Mouse (Mus musculus) midbrain, embryonic 16.5 days (tissue): ENCODE measurements around the gene Hnrnpa2b1. TPM values are rescaled to one million over a fixed set of nuclear protein-coding genes. Genes with fewer than 3 reads are reported as not detected.

Experiments
- ATAC-seq: fragments of 200-750 bp; cut with Nextera tagmentation; 2 replicates; pipeline ENCODE4 v1.8.0; 2017; ENCODE audit warnings: moderate TSS enrichment
- H3K27ac ChIP-seq: fragments of 300-500 bp; sonication (generic); 2 replicates; pipeline ENCODE4 v1.5.1; 2014; ENCODE audit warnings: mild to moderate bottlenecking, low read length, mixed read lengths
- H3K27me3 ChIP-seq: fragments of 300-500 bp; sonication (generic); 2 replicates; pipeline ENCODE4 v1.6.1; 2014; ENCODE audit warnings: low read depth, low read length, mixed read lengths; ENCODE audit not compliant: control insufficient read depth, insufficient read depth
- H3K36me3 ChIP-seq: fragments of 300-500 bp; sonication (generic); 2 replicates; pipeline ENCODE4 v1.6.1; 2014; ENCODE audit warnings: mild to moderate bottlenecking, low read length, moderate library complexity, mixed read lengths; ENCODE audit not compliant: control insufficient read depth, insufficient read depth
- H3K4me1 ChIP-seq: fragments of 300-500 bp; sonication (generic); 2 replicates; pipeline ENCODE4 v1.6.1; 2014; ENCODE audit warnings: mild to moderate bottlenecking, low read length, mixed read lengths; ENCODE audit not compliant: control insufficient read depth, insufficient read depth
- H3K4me2 ChIP-seq: fragments of 300-500 bp; sonication (generic); 2 replicates; pipeline ENCODE4 v1.6.1; 2014; ENCODE audit warnings: mild to moderate bottlenecking, low read length, mixed read lengths
- H3K4me3 ChIP-seq: fragments of 300-500 bp; sonication (generic); 2 replicates; pipeline ENCODE4 v1.5.1; 2014; ENCODE audit warnings: low read depth, mild to moderate bottlenecking, low read length, moderate library complexity, mixed read lengths
- H3K9ac ChIP-seq: fragments of 300-500 bp; sonication (generic); 2 replicates; pipeline ENCODE4 v1.6.1; 2014; ENCODE audit warnings: low read depth, low read length, mixed read lengths
- H3K9me3 ChIP-seq: fragments of 300-500 bp; sonication (generic); replicated peaks from 2 replicates; pipeline ENCODE4 v1.6.1; 2014; ENCODE audit warnings: mild to moderate bottlenecking, low read length, mixed read lengths; ENCODE audit not compliant: control insufficient read depth, poor library complexity, severe bottlenecking
- WGBS: fragments of 180-500 bp; shearing (Covaris S2); extraction: QIAGEN DNeasy Blood & Tissue Kit; methylation state at CpG from one replicate; pipeline ENCODE4 v1.1.7; 2014; 5-methylcytosine and 5-hydroxymethylcytosine counted together
- polyA plus RNA-seq: library from polyadenylated mRNA; unstranded; fragments of >200 nt; fragmentation: Nextera tagmentation; extraction: Ambion mirVana; gene quantifications from 2 replicates; pipeline ENCODE4 v1.2.1, GENCODE M21; 2015

The Hnrnpa2b1 gene
- 1,316 and 1,531 TPM in 2 replicates for polyA plus RNA-seq

DNA sequence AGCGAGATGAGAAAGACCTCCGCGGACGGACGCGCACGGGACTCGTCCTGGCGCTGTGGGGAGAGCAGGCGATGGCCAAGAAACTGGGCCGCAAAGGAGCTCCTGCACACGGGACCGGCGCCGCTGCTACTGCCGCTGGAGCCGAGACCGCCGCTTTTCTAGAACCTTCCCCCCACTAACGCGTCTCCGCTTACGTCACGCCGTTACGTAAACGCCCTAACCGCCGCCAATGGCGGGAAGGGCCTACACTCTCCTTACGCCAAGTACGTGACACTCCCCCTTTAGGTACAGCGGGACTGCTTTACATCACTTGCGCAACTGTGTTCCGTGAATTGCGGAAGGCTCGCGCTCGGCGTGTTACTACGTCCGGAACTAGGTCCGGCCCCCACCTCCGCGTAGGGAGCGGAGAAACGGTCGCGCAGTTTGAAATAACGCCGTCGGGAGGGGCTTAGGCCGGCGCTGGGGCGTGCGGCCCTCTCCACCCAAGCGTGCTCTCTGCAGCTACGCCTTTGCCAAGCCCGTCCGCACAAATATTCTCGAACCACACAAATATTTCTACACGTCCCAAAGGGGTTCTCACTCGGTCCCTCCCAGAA, at the start of gene Hnrnpa2b1:
Gene Hnrnpa2b1, minus strand, starts transcription at position 180 of the 596 bp plus-strand sequence.
- Histone ChIP-seq H3K4me2 (peak within 1 kb of the TSS; percentile 75), H3K9ac (peak within 1 kb of the TSS; percentile 100), H3K9me3 (no peaks in the 10 kb centered on the region), H3K27me3 (no peaks in the 10 kb centered on the region), H3K4me1 (peaks cover 46% of the 10 kb centered on the region), H3K4me3 (peak within 1 kb of the TSS; percentile 82), H3K36me3 (peaks cover 9% of the 10 kb centered on the region), H3K27ac (peak within 1 kb of the TSS; percentile 100)
- WGBS = under 1% methylated on average over 63 of the region's 63 CpGs
- peak; percentile 93 for ATAC-seq

DNA sequence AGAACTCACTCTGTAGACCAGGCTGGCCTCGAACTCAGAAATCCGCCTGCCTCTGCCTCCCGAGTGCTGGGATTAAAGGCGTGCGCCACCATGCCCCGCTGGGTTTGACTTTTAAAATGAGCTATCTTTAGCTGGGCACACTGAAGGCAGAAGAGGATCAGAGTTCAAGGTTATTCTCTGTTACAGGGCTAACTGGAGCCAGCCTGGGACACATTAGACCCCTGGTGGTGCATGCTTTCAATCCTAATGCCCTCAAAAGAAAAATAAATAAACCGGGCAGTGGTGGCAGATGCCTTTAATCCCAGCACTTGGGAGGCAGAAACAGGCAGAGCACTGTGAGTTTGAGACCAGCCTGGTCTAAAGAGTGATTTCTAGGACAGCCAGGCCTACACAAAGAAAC, 45.2 kb upstream of the Hnrnpa2b1 start:
- no peaks in the 10 kb centered on the region for H3K4me1 ChIP-seq
- no peak overlapping the region for H3K4me3 ChIP-seq
- H3K4me2 ChIP-seq = no peak overlapping the region
- ATAC-seq = no peak
- 89% methylated on average over 7 of the region's 7 CpGs for WGBS
- H3K9ac ChIP-seq = no peak overlapping the region
- no peak overlapping the region for H3K27ac ChIP-seq
- no peaks in the 10 kb centered on the region for H3K27me3 ChIP-seq
- no peaks in the 10 kb centered on the region for H3K36me3 ChIP-seq
- no peaks in the 10 kb centered on the region for H3K9me3 ChIP-seq

- Histone ChIP-seq H3K27ac (no peak overlapping the region), H3K4me2 (no peak overlapping the region), H3K27me3 (no peaks in the 10 kb centered on the region), H3K4me1 (peaks cover 5% of the 10 kb centered on the region; the same call in 1 of the 2 replicates), H3K9ac (no peak overlapping the region), H3K9me3 (no peaks in the 10 kb centered on the region), H3K4me3 (no peak overlapping the region), H3K36me3 (no peaks in the 10 kb centered on the region)
- 84% methylated on average over 3 of the region's 3 CpGs for WGBS
- ATAC-seq = no peak
Measured at GRCm38 (mm10) chr6:51513745-51514144, 44.1 kb upstream of the Hnrnpa2b1 start.

- Histone ChIP-seq H3K4me3 (no peak overlapping the region), H3K9me3 (no peaks in the 10 kb centered on the region), H3K9ac (no peak overlapping the region), H3K36me3 (no peaks in the 10 kb centered on the region), H3K27me3 (no peaks in the 10 kb centered on the region), H3K4me2 (no peak overlapping the region), H3K27ac (no peak overlapping the region), H3K4me1 (peaks cover 6% of the 10 kb centered on the region; the same call in 1 of the 2 replicates)
- WGBS = 42% methylated on average over 1 of the region's 1 CpGs
- ATAC-seq = no peak
Measured at GRCm38 (mm10) chr6:51510946-51511345, 41.3 kb upstream of the Hnrnpa2b1 start.

DNA sequence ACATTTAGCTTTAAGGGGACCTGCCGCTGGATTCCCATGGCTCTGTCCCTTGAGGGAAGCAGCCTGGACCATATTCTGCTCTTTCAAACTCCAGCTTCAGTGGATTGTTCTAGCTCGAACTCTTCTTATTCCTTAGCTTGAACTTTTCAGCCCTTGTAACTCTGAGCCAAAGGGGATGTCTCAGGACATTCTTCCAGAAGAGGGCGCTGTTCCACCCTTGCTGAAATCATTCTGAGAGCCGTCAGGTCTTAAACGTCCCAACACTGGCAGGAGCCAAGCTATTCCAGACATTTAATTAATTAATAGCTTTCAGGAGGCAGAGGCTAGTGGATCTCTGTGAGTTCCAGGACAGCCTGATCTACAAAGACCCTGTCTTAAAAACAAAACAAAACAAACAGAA, 40.4 kb upstream of the Hnrnpa2b1 start:
- H3K9ac ChIP-seq = no peak overlapping the region
- no peaks in the 10 kb centered on the region for H3K27me3 ChIP-seq
- no peaks in the 10 kb centered on the region for H3K9me3 ChIP-seq
- no peaks in the 10 kb centered on the region for H3K36me3 ChIP-seq
- no peak overlapping the region for H3K4me3 ChIP-seq
- no peak overlapping the region for H3K4me2 ChIP-seq
- WGBS = 26% methylated on average over 5 of the region's 5 CpGs
- H3K27ac ChIP-seq = no peak overlapping the region
- no peak for ATAC-seq
- peaks cover 6% of the 10 kb centered on the region; the same call in 1 of the 2 replicates for H3K4me1 ChIP-seq

DNA sequence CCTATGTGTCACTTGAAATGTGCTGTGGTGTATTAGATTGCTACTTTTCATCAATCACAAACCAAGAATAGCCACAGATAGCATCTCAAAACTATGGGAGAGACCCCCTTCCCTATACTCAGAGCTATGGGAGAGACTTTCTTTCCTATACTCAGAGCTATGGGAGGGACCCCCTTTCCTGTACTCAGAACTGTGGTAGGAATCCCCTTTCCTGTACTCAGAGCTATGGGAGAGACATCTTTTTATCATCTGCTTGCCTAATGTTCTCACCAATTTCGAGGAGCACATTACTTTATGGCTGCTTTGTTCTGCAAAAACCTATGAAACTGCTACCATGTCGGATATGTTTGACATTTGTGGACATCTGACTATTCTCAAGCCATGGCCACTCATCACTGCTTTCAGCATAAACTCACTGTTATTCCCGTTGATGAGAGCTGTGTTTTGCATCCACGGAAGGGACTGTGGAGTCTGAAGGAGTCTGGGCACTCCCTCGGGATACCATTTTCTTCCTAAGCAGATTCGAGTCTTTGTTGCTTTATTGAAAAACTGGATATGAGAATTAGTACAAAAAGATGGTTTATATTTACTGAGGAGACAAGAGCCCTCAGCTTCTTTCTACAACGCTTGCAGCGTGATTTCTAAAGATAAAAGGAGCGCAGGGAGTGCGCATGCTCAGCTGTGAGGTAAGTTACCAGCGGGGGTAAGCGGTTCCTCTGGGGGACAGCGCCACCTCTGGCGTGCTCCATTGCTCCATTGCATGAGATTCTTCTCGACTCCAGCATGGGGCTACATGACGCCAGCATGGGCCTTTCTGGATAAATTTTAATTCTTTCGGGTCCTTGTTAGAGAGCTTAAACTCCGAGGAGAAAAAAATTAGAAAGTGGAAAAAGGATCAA, 39.3 kb upstream of the Hnrnpa2b1 start:
- no peaks in the 10 kb centered on the region for H3K36me3 ChIP-seq
- H3K4me2 ChIP-seq = peak overlapping the region; percentile 58
- peaks cover 6% of the 10 kb centered on the region; the same call in 1 of the 2 replicates for H3K4me1 ChIP-seq
- ATAC-seq = peak; percentile 89
- no peaks in the 10 kb centered on the region for H3K27me3 ChIP-seq
- no peaks in the 10 kb centered on the region for H3K9me3 ChIP-seq
- peak overlapping the region; percentile 62 for H3K9ac ChIP-seq
- WGBS = 22% methylated on average over 18 of the region's 18 CpGs
- H3K27ac ChIP-seq = peak overlapping the region; percentile 72
- peak overlapping the region; percentile 32 for H3K4me3 ChIP-seq

DNA sequence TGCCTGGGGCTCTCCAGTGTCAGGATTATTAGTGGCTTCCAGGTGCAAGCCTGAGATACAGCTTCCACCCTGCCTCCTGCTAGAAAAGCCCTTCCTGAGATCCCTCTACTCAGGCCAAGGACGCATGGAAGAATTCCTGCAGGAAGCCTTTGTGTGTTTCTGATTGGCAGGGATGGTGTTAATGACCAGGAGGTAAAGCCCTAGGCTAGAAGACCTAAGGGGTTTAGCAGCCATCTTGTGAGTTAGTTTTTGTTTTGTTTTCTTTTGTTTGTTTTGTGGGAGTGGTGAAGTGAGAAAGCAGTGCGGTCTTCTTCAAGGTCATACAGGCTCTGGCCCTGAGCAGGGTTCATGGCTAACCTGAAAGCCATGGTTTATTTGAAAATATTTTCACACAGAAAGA, 37.9 kb upstream of the Hnrnpa2b1 start:
- Histone ChIP-seq H3K9ac (no peak overlapping the region), H3K36me3 (no peaks in the 10 kb centered on the region), H3K9me3 (no peaks in the 10 kb centered on the region), H3K4me2 (no peak overlapping the region), H3K27me3 (no peaks in the 10 kb centered on the region), H3K27ac (no peak overlapping the region), H3K4me3 (no peak overlapping the region), H3K4me1 (peaks cover 6% of the 10 kb centered on the region; the same call in 1 of the 2 replicates)
- 61% methylated on average over 2 of the region's 2 CpGs for WGBS
- no peak for ATAC-seq

DNA sequence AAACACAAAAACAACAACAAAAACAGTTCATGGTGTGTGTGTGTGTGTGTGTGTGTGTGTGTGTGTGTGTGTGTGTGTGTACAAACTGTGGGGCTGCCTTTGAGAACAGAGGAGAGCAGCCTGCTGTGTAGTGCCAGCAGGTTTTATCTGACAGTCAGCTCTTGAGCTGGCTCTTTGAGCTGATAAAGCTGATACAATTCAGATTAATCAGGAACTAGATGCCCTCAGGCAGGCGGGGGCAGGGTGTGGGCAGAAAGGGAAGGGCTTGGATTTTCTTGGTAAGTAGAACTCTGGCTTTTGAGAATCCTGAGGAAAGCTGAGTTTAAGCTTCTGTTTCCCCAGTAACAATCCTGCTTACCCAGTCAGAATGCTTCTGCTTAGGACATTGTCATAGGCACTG, 36.0 kb upstream of the Hnrnpa2b1 start:
- Histone ChIP-seq H3K9me3 (no peaks in the 10 kb centered on the region), H3K36me3 (no peaks in the 10 kb centered on the region), H3K4me1 (peaks cover 6% of the 10 kb centered on the region; the same call in 1 of the 2 replicates), H3K27ac (no peak overlapping the region), H3K4me2 (no peak overlapping the region), H3K4me3 (no peak overlapping the region), H3K9ac (no peak overlapping the region), H3K27me3 (no peaks in the 10 kb centered on the region)
- no peak for ATAC-seq
- WGBS = 81% methylated on average over 1 of the region's 1 CpGs
